7 mouse cellular contexts compared by ENCODE assay signal in the genomic region with DNA sequence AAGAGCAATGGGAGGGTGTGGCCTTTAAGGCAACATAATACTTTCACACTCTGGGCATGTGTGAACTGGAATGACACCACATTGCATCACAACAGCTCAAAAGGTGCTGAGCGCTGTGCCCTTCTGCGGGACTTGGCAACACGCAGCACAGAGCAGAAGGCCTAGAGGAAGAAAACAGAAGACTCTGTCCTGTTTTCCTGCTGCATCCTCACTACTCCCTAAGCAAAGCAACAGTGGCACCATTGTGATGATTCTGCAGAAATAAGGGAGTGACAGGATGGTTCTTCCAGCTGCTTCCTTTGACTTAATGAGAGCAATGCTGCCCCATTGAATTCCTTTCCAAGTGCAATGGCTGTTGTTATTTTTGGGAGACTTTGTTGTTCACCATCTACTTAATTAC.
DNase-seq lines count a peak whose midpoint lies in the region; ATAC-seq and TF ChIP-seq lines count a peak whose summit lies in the region.

No protein-coding gene starts in this region.

- WGBS in kidney, postnatal 0 days = 60% methylated on average over 3 of the region's 3 CpGs

- no peak overlapping the region for H3K4me2 ChIP-seq in kidney, postnatal 0 days (ENCODE audit: low read length)

- no peak overlapping the region for H3K4me3 ChIP-seq in kidney, postnatal 0 days (replicated peaks; ENCODE audit: low read depth, low read length)

- H3K27me3 ChIP-seq in kidney, postnatal 0 days (ENCODE audit: insufficient read depth, low read length) = no peaks in the 10 kb centered on the region

- H3K9ac ChIP-seq in kidney, postnatal 0 days (ENCODE audit: low read depth, low read length) = no peak overlapping the region

- no peak for DNase-seq in kidney, postnatal 0 days (ENCODE audit: low spot score)
- no peak for DNase-seq in kidney, adult 11 months
- DNase-seq in brain, adult 2 months (ENCODE audit: low read depth, low spot score) = peak; percentile 31
- peak; percentile 19 for DNase-seq in fat pad, adult 2 months (ENCODE audit: extremely low read depth, low read depth, low spot score)
- peak; percentile 24 for DNase-seq in heart, postnatal 4 days
- no peak for DNase-seq in thymus, postnatal 14 days
- DNase-seq in thymus, postnatal 36 days = no peak

- no peaks in the 10 kb centered on the region; the same call in 1 of the 2 replicates for H3K4me1 ChIP-seq in kidney, postnatal 0 days (replicated peaks; ENCODE audit: insufficient read depth, low read length)

- H3K27ac ChIP-seq in kidney, postnatal 0 days = no peak overlapping the region

- H3K36me3 ChIP-seq in kidney, postnatal 0 days (ENCODE audit: insufficient read depth, low read length) = no peaks in the 10 kb centered on the region

- 0 out of 2 replicates have a peak, but pooled peaks have one; percentile 33 for ATAC-seq in kidney, postnatal 0 days (replicated peaks; ENCODE audit: low FRiP score, low read depth)

- TF ChIP-seq CTCF in kidney, postnatal 0 days (IDR thresholded peaks at IDR 0.05; ENCODE audit: low read depth) = no peak

- H3K9me3 ChIP-seq in kidney, postnatal 0 days (replicated peaks; ENCODE audit: low read length) = no peaks in the 10 kb centered on the region

Comparison
In these comparisons a context has a peak if more than half of its experiments do, and no peak if none do; other contexts are left out.
1. DNase-seq: peak in brain, adult 2 months (single experiment), fat pad, adult 2 months (single experiment) and heart, postnatal 4 days (single experiment); none in kidney, postnatal 0 days (single experiment), kidney, adult 11 months (single experiment), thymus, postnatal 14 days (single experiment) and thymus, postnatal 36 days (0 of 2).